Mouse (Mus musculus): ENCODE measurements at regions not wholly inside any gene's neighbourhood (a gene's known extent, or its start where the extent isn't known, plus 50 kb on each side); places are given as distances from the start of the nearest gene placed in this dataset.
A peak's percentile ranks its signal among the peaks of the same experiment; 100 is the strongest.

DNA sequence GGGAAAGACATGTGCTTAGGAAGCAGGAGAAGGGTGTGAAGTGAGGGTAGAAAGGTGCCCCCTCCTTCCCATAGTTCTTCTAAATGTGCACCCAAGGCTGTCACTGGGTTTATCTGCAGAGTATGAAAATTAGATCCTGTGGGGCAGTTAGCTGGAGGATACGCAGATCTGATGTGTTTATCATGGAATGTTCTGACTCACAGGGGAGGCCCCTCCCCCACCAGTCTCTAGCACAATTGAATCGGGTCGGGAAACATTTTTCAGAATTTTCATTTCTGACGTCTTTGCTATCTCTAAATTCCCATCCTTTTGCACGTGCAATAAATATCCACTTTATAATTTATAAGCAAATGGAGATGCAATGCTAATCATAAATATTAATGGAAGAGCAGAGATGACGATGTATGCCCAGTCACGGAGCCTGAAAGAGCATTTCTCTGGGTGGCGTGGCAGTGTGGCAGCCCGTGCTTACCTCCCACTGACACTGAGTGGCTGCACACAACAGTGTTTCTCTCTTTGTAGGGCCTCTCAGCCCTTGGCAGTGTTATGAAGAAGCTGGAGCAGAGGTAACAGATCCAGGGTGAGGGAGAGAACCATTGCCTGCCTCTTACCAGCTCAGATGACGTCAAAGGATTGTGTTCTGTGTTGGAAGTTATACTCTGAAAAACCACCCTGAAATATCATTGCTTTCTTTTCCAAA is 122.1 kb upstream of the Gm26657 start:
- H3K4me2 ChIP-seq (ENCODE audit: low read length): no peak overlapping the region
- no peak for ATAC-seq (replicated peaks; ENCODE audit: low FRiP score, low TSS enrichment, low read depth)
- H3K4me3 ChIP-seq (ENCODE audit: low read depth, low read length): no peak overlapping the region
- no peak overlapping the region for H3K9ac ChIP-seq (ENCODE audit: low read length)
- H3K36me3 ChIP-seq (ENCODE audit: control insufficient read depth, insufficient read depth, low read length): no peaks in the 10 kb centered on the region
- no peaks in the 10 kb centered on the region; the same call in 1 of the 2 replicates for H3K4me1 ChIP-seq (replicated peaks; ENCODE audit: control insufficient read depth, insufficient read depth, low read length)
- no peak overlapping the region for H3K27ac ChIP-seq (ENCODE audit: low read depth)
- H3K27me3 ChIP-seq (replicated peaks; ENCODE audit: control insufficient read depth, insufficient read depth, low read length): no peaks in the 10 kb centered on the region
- 64% methylated on average over 10 of the region's 10 CpGs for WGBS
- H3K9me3 ChIP-seq (ENCODE audit: control insufficient read depth, low read length): no peaks in the 10 kb centered on the region
- no peak for DNase-seq (ENCODE audit: low spot score)

DNA sequence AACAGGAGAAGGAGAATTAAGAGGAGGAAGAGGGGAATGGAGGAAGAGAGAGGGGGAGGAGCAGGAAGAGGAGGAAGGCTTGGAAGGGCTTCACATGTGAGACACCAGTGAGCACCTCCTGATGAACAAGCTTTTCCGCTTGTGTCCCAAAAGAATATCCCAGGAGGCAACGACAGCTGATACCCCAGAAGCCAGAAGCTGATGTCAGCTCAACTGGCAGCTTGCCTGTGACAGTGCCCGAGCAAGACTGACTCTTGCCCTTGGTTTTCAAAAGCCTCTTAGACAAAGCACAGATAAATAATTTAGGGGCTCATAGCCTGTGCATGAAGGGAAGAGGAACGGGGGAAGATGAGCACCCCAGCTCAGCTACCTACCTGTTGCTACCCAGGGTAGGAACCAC is 127.5 kb upstream of the Gm26657 start:
- DNase-seq (ENCODE audit: low spot score): no peak
- H3K9me3 ChIP-seq (ENCODE audit: control insufficient read depth, low read length): no peaks in the 10 kb centered on the region
- H3K9ac ChIP-seq (ENCODE audit: low read length): no peak overlapping the region
- H3K36me3 ChIP-seq (ENCODE audit: control insufficient read depth, insufficient read depth, low read length): no peaks in the 10 kb centered on the region
- no peak overlapping the region for H3K4me3 ChIP-seq (ENCODE audit: low read depth, low read length)
- no peak overlapping the region for H3K4me2 ChIP-seq (ENCODE audit: low read length)
- WGBS: 69% methylated on average over 4 of the region's 4 CpGs
- no peaks in the 10 kb centered on the region for H3K27me3 ChIP-seq (replicated peaks; ENCODE audit: control insufficient read depth, insufficient read depth, low read length)
- H3K27ac ChIP-seq (ENCODE audit: low read depth): no peak overlapping the region
- H3K4me1 ChIP-seq (replicated peaks; ENCODE audit: control insufficient read depth, insufficient read depth, low read length): no peaks in the 10 kb centered on the region
- ATAC-seq (replicated peaks; ENCODE audit: low FRiP score, low TSS enrichment, low read depth): no peak

DNA sequence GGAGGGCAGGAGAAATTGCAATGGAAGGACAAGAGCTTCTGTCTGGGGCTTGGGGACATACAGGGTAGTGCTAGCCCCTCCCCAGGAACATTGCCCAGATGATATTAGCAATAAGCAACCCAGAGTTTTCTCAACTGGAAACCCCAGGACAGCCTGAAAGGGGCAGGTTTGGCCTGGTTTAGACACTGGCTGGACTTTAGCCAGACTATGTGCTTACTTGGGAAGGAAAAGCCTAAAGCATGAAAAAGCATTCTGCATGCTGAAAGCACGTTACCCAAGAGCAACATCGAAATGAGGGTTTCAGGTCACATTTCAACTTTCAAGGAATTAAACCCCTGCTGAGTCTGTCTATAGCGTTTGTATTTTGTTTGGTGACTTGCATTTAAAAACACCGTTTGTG is 128.1 kb upstream of the Gm26657 start:
- 54% methylated on average over 4 of the region's 4 CpGs for WGBS
- ATAC-seq (replicated peaks; ENCODE audit: low FRiP score, low TSS enrichment, low read depth) (no peak), DNase-seq (ENCODE audit: low spot score) (no peak)
- no peaks in the 10 kb centered on the region for H3K27me3 ChIP-seq (replicated peaks; ENCODE audit: control insufficient read depth, insufficient read depth, low read length)
- no peaks in the 10 kb centered on the region for H3K36me3 ChIP-seq (ENCODE audit: control insufficient read depth, insufficient read depth, low read length)
- no peak overlapping the region for H3K4me2 ChIP-seq (ENCODE audit: low read length)
- no peaks in the 10 kb centered on the region for H3K9me3 ChIP-seq (ENCODE audit: control insufficient read depth, low read length)
- no peak overlapping the region for H3K9ac ChIP-seq (ENCODE audit: low read length)
- no peak overlapping the region for H3K4me3 ChIP-seq (ENCODE audit: low read depth, low read length)
- no peak overlapping the region for H3K27ac ChIP-seq (ENCODE audit: low read depth)
- H3K4me1 ChIP-seq (replicated peaks; ENCODE audit: control insufficient read depth, insufficient read depth, low read length): no peaks in the 10 kb centered on the region

DNA sequence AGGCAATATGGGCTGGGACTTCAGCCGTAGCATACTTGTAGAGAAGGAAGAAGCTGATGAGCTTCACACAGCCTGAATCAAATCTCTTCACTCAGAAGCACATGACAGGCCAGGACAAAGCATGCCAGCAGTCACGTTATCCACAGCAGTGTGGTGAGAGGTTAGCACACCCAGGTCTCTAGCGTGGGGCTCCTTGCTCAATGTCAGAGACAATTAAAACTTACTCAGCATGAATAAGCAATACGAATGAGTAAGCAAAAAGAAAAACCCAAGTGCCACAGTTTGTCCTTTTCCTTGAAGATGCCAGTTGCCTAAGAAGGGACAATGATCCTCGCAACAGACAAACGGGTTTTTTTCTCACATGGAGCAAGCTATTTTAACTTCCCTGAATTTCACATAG is 129.6 kb upstream of the Gm26657 start:
- WGBS: 84% methylated on average over 6 of the region's 6 CpGs
- Histone ChIP-seq H3K27ac (ENCODE audit: low read depth) (no peak overlapping the region), H3K4me2 (ENCODE audit: low read length) (no peak overlapping the region), H3K36me3 (ENCODE audit: control insufficient read depth, insufficient read depth, low read length) (no peaks in the 10 kb centered on the region), H3K4me3 (ENCODE audit: low read depth, low read length) (no peak overlapping the region), H3K9ac (ENCODE audit: low read length) (no peak overlapping the region), H3K4me1 (replicated peaks; ENCODE audit: control insufficient read depth, insufficient read depth, low read length) (no peaks in the 10 kb centered on the region), H3K9me3 (ENCODE audit: control insufficient read depth, low read length) (no peaks in the 10 kb centered on the region), H3K27me3 (replicated peaks; ENCODE audit: control insufficient read depth, insufficient read depth, low read length) (no peaks in the 10 kb centered on the region)
- ATAC-seq (replicated peaks; ENCODE audit: low FRiP score, low TSS enrichment, low read depth): no peak
- DNase-seq (ENCODE audit: low spot score): no peak

DNA sequence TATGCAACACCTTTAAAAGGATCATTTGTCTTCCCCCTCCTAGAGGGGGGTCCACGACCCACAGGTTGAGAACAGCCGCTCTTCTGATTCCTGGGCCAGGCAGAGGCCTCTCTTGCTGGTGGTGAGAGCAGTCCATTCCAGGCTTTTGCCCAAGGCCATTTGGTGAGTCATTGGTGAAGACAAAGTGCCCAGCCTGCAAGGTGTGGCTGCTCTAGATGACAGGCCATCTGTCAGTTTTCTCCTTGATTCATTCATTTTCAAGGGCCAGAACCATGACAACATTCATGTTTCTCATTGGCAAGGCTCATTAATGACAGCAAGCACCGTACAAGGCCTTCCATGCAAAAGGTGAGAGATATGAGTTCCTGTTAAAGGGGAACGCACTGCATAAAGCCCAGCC is 131.2 kb upstream of the Gm26657 start:
- H3K4me3 ChIP-seq (ENCODE audit: low read depth, low read length): no peak overlapping the region
- DNase-seq (ENCODE audit: low spot score): peak; percentile 41

DNA sequence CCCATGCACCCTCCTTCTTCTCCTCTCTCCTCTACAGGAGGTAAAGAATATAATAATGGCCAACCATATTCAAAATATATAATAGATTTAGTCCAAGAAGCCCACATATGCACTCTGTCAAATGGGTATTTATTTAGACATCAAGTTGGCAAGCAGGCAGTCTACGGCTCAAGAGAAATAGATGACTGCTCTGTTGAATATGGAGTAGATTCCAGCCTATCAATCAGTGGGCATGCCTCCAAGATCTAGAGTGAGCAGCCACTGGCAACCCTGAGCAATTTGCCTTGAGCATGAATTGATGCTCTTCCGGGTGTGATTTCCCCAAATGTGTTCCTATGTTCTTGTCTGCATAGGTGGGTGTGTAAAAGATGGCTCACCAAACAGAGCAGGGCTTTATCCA is 141.5 kb upstream of the Gm26657 start:
- no peaks in the 10 kb centered on the region for H3K36me3 ChIP-seq (ENCODE audit: control insufficient read depth, insufficient read depth, low read length)
- no peak for ATAC-seq (replicated peaks; ENCODE audit: low FRiP score, low TSS enrichment, low read depth)
- no peaks in the 10 kb centered on the region for H3K27me3 ChIP-seq (replicated peaks; ENCODE audit: control insufficient read depth, insufficient read depth, low read length)
- H3K4me3 ChIP-seq (ENCODE audit: low read depth, low read length): no peak overlapping the region
- H3K4me2 ChIP-seq (ENCODE audit: low read length): no peak overlapping the region
- no peak overlapping the region for H3K9ac ChIP-seq (ENCODE audit: low read length)
- no peaks in the 10 kb centered on the region for H3K4me1 ChIP-seq (replicated peaks; ENCODE audit: control insufficient read depth, insufficient read depth, low read length)
- WGBS: 63% methylated on average over 2 of the region's 2 CpGs
- no peak for DNase-seq (ENCODE audit: low spot score)
- no peak overlapping the region for H3K27ac ChIP-seq (ENCODE audit: low read depth)
- H3K9me3 ChIP-seq (ENCODE audit: control insufficient read depth, low read length): no peaks in the 10 kb centered on the region

More for the DNA sequence above, 131.2 kb upstream of the Gm26657 start:
- Histone ChIP-seq H3K36me3 (ENCODE audit: control insufficient read depth, insufficient read depth, low read length) (no peaks in the 10 kb centered on the region), H3K27me3 (replicated peaks; ENCODE audit: control insufficient read depth, insufficient read depth, low read length) (no peaks in the 10 kb centered on the region), H3K4me1 (replicated peaks; ENCODE audit: control insufficient read depth, insufficient read depth, low read length) (no peaks in the 10 kb centered on the region), H3K27ac (ENCODE audit: low read depth) (no peak overlapping the region), H3K9ac (ENCODE audit: low read length) (no peak overlapping the region), H3K9me3 (ENCODE audit: control insufficient read depth, low read length) (no peaks in the 10 kb centered on the region), H3K4me2 (ENCODE audit: low read length) (no peak overlapping the region)
- no peak for ATAC-seq (replicated peaks; ENCODE audit: low FRiP score, low TSS enrichment, low read depth)
- WGBS: 75% methylated on average over 4 of the region's 4 CpGs

DNA sequence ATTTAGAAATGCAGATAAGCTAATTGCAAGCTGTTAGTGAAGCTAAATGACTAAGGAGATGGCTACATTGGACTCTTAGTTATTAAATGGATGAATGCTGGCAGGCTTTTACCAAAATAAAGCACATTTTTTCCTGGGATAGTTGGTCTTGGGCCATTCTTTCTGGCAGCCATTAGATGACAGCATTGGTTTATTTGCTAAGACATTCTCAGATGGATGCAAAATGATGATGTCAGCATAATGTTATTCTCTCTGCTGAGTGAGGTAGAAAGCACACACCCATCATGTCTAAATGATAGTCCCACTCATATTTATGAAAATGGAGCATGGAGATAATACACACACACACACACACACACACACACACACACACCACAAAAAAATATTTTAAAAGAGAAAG is 141.9 kb upstream of the Gm26657 start:
- no peak for DNase-seq (ENCODE audit: low spot score)
- H3K9ac ChIP-seq (ENCODE audit: low read length): no peak overlapping the region
- no peak for ATAC-seq (replicated peaks; ENCODE audit: low FRiP score, low TSS enrichment, low read depth)
- no peak overlapping the region for H3K27ac ChIP-seq (ENCODE audit: low read depth)
- H3K4me2 ChIP-seq (ENCODE audit: low read length): no peak overlapping the region
- no peaks in the 10 kb centered on the region for H3K4me1 ChIP-seq (replicated peaks; ENCODE audit: control insufficient read depth, insufficient read depth, low read length)
- H3K27me3 ChIP-seq (replicated peaks; ENCODE audit: control insufficient read depth, insufficient read depth, low read length): no peaks in the 10 kb centered on the region
- H3K36me3 ChIP-seq (ENCODE audit: control insufficient read depth, insufficient read depth, low read length): no peaks in the 10 kb centered on the region
- no peaks in the 10 kb centered on the region for H3K9me3 ChIP-seq (ENCODE audit: control insufficient read depth, low read length)
- H3K4me3 ChIP-seq (ENCODE audit: low read depth, low read length): no peak overlapping the region

DNA sequence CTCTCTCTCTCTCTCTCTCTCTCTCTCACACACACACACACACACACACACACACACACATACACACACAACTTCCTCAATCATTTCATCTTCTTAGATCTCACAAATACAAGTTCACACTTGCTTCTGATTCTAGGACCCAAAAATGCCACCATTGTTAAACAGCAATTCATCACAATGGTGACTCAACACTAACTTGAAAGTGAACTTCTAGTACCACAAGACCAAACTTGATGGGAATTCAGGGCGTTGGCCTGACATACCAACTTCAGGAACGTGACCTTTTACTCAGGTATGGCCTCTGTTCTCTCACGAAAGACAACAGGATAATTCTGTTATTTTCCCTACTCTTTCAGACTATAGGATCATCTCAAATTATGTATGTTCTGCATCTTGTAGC is 157.5 kb upstream of the Gm26657 start:
- no peak overlapping the region for H3K4me2 ChIP-seq (ENCODE audit: low read length)
- no peaks in the 10 kb centered on the region for H3K27me3 ChIP-seq (replicated peaks; ENCODE audit: control insufficient read depth, insufficient read depth, low read length)
- DNase-seq (ENCODE audit: low spot score) (no peak), ATAC-seq (replicated peaks; ENCODE audit: low FRiP score, low TSS enrichment, low read depth) (no peak)
- H3K9me3 ChIP-seq (ENCODE audit: control insufficient read depth, low read length): no peaks in the 10 kb centered on the region
- H3K36me3 ChIP-seq (ENCODE audit: control insufficient read depth, insufficient read depth, low read length): no peaks in the 10 kb centered on the region
- H3K4me1 ChIP-seq (replicated peaks; ENCODE audit: control insufficient read depth, insufficient read depth, low read length): no peaks in the 10 kb centered on the region
- no peak overlapping the region for H3K9ac ChIP-seq (ENCODE audit: low read length)
- 65% methylated on average over 3 of the region's 3 CpGs for WGBS
- no peak overlapping the region for H3K27ac ChIP-seq (ENCODE audit: low read depth)
- no peak overlapping the region for H3K4me3 ChIP-seq (ENCODE audit: low read depth, low read length)

DNA sequence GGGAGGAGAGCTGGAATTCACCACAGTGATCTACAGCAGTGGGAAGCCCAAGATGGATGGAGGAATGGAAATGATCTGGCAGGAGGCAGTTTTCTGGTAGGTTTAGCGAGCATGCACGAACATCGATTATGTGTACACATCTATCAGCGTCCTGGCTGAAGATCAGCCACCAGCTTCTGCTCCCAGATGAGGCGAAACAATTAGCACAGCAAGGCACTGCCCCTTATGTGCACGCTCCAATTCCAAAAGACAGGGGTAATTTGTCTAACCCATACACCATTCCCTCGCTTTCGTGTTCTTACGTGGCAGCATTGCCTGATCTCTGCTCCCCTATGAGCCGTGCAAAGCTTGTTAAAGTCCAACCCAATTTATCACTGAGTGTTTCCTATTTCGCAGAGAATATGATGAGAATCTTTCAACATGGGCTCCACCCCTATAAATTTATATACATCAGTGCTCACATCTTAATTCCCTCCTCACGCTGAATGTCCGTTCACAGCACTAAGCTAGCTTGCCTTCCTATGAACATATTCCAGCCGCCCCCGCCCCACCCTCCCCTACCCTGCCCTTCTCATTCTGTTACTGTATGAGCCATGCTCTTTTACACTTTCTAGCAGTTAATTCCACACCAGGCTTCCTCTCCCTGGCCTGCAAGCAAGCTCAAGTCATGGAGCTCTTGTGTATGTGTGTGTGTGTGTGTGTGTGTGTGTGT is 162.9 kb upstream of the Gm26657 start:
- ATAC-seq (replicated peaks; ENCODE audit: low FRiP score, low TSS enrichment, low read depth) (no peak), DNase-seq (ENCODE audit: low spot score) (no peak)
- no peaks in the 10 kb centered on the region for H3K36me3 ChIP-seq (ENCODE audit: control insufficient read depth, insufficient read depth, low read length)
- H3K4me2 ChIP-seq (ENCODE audit: low read length): no peak overlapping the region
- no peak overlapping the region for H3K27ac ChIP-seq (ENCODE audit: low read depth)
- H3K4me3 ChIP-seq (ENCODE audit: low read depth, low read length): no peak overlapping the region
- H3K27me3 ChIP-seq (replicated peaks; ENCODE audit: control insufficient read depth, insufficient read depth, low read length): no peaks in the 10 kb centered on the region
- no peaks in the 10 kb centered on the region for H3K4me1 ChIP-seq (replicated peaks; ENCODE audit: control insufficient read depth, insufficient read depth, low read length)
- H3K9me3 ChIP-seq (ENCODE audit: control insufficient read depth, low read length): no peaks in the 10 kb centered on the region
- no peak overlapping the region for H3K9ac ChIP-seq (ENCODE audit: low read length)
- WGBS: 77% methylated on average over 15 of the region's 15 CpGs

Data from intestine, embryonic 14.5 days (tissue).